Mouse (Mus musculus): ENCODE data around the gene Prkcz.
A peak's percentile ranks its signal among the peaks of the same experiment; 100 is the strongest.

DNA sequence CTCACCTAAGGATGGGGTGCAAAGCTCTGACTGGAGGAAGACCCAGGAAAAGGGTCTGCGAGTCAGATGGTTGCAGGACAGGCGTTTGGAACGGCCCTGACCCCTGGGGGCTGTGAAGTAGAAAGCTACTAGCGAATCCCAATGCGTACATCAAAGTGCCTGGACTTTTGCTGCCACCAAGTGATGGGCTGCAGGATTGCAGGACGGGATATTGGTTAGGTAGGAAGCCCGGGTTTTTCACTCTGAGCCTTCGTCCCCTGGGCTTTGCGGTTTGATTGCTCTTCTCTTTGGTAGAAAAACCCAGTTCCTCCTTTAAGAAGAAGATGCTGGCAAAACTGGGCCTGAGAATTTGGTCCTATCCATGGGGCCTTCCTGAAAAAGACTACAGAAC, 111.9 kb downstream of the Prkcz start:
- TF ChIP-seq CTCF (IDR thresholded peaks at IDR 0.05; ENCODE audit: low read depth) (peak; percentile 95), EP300 (IDR thresholded peaks at IDR 0.05; ENCODE audit: low read depth) (no peak)
